Mouse (Mus musculus): ENCODE data around the gene Cygb. TPM values are rescaled to one million over a fixed set of nuclear protein-coding genes. Genes with fewer than 3 reads are reported as not detected.
A peak's percentile ranks its signal among the peaks of the same experiment; 100 is the strongest.

The Cygb gene
- polyA plus RNA-seq, 1 experiment from 2014 or later: 35.2 TPM

GRCm38 (mm10) chr11:116609965-116610630 lies 44.0 kb downstream of the Cygb start:
- H3K36me3 ChIP-seq (ENCODE audit: insufficient read depth, low read length): peaks cover 9% of the 10 kb centered on the region; the same call in 1 of the 2 replicates

GRCm38 (mm10) chr11:116607717-116608116 lies 46.4 kb downstream of the Cygb start:
- Histone ChIP-seq H3K36me3 (ENCODE audit: insufficient read depth, low read length) (peaks cover 23% of the 10 kb centered on the region; the same call in 1 of the 2 replicates), H3K9ac (ENCODE audit: low read depth, low read length) (no peak overlapping the region), H3K27ac (no peak overlapping the region), H3K9me3 (replicated peaks; ENCODE audit: low read length) (no peaks in the 10 kb centered on the region), H3K4me1 (replicated peaks; ENCODE audit: insufficient read depth, low read length) (no peaks in the 10 kb centered on the region), H3K27me3 (ENCODE audit: insufficient read depth, low read length) (no peaks in the 10 kb centered on the region), H3K4me2 (ENCODE audit: low read length) (no peak overlapping the region), H3K4me3 (replicated peaks; ENCODE audit: low read depth, low read length) (no peak overlapping the region)
- ATAC-seq (replicated peaks; ENCODE audit: low FRiP score, low read depth) (no peak), DNase-seq (ENCODE audit: low spot score) (no peak)
- 81% methylated on average over 3 of the region's 3 CpGs for WGBS
- TF ChIP-seq CTCF (IDR thresholded peaks at IDR 0.05; ENCODE audit: low read depth): no peak

More at GRCm38 (mm10) chr11:116609965-116610630, 44.0 kb downstream of the Cygb start:
- H3K9ac ChIP-seq (ENCODE audit: low read depth, low read length): no peak overlapping the region
- no peak overlapping the region for H3K27ac ChIP-seq
- H3K4me3 ChIP-seq (replicated peaks; ENCODE audit: low read depth, low read length): no peak overlapping the region
- ATAC-seq (replicated peaks; ENCODE audit: low FRiP score, low read depth) (no peak), DNase-seq (ENCODE audit: low spot score) (no peak)
- no peaks in the 10 kb centered on the region for H3K27me3 ChIP-seq (ENCODE audit: insufficient read depth, low read length)
- TF ChIP-seq CTCF (IDR thresholded peaks at IDR 0.05; ENCODE audit: low read depth): no peak
- H3K4me2 ChIP-seq (ENCODE audit: low read length): no peak overlapping the region
- no peaks in the 10 kb centered on the region for H3K4me1 ChIP-seq (replicated peaks; ENCODE audit: insufficient read depth, low read length)
- WGBS: 82% methylated on average over 15 of the region's 15 CpGs
- no peaks in the 10 kb centered on the region for H3K9me3 ChIP-seq (replicated peaks; ENCODE audit: low read length)

- no peak for TF ChIP-seq CTCF (IDR thresholded peaks at IDR 0.05; ENCODE audit: low read depth)
- WGBS: 85% methylated on average over 12 of the region's 12 CpGs
- Histone ChIP-seq H3K9ac (ENCODE audit: low read depth, low read length) (no peak overlapping the region), H3K9me3 (replicated peaks; ENCODE audit: low read length) (no peaks in the 10 kb centered on the region), H3K4me3 (replicated peaks; ENCODE audit: low read depth, low read length) (no peak overlapping the region), H3K27me3 (ENCODE audit: insufficient read depth, low read length) (no peaks in the 10 kb centered on the region), H3K4me1 (replicated peaks; ENCODE audit: insufficient read depth, low read length) (no peaks in the 10 kb centered on the region), H3K4me2 (ENCODE audit: low read length) (no peak overlapping the region), H3K36me3 (ENCODE audit: insufficient read depth, low read length) (peaks cover 36% of the 10 kb centered on the region; the same call in 1 of the 2 replicates), H3K27ac (no peak overlapping the region)
- no peak for DNase-seq (ENCODE audit: low spot score)
- no peak for ATAC-seq (replicated peaks; ENCODE audit: low FRiP score, low read depth)
Measured at GRCm38 (mm10) chr11:116604097-116604496, 50.0 kb downstream of the Cygb start.

- Histone ChIP-seq H3K4me2 (ENCODE audit: low read length) (no peak overlapping the region), H3K4me1 (replicated peaks; ENCODE audit: insufficient read depth, low read length) (no peaks in the 10 kb centered on the region), H3K27me3 (ENCODE audit: insufficient read depth, low read length) (no peaks in the 10 kb centered on the region), H3K9me3 (replicated peaks; ENCODE audit: low read length) (no peaks in the 10 kb centered on the region), H3K9ac (ENCODE audit: low read depth, low read length) (no peak overlapping the region), H3K27ac (no peak overlapping the region), H3K4me3 (replicated peaks; ENCODE audit: low read depth, low read length) (no peak overlapping the region), H3K36me3 (ENCODE audit: insufficient read depth, low read length) (peaks cover 42% of the 10 kb centered on the region; the same call in 1 of the 2 replicates)
- DNase-seq (ENCODE audit: low spot score): no peak
- TF ChIP-seq CTCF (IDR thresholded peaks at IDR 0.05; ENCODE audit: low read depth): peak; percentile 60
- WGBS: 94% methylated on average over 10 of the region's 10 CpGs
- no peak for ATAC-seq (replicated peaks; ENCODE audit: low FRiP score, low read depth)
Measured at GRCm38 (mm10) chr11:116603339-116603738, 50.8 kb downstream of the Cygb start.

GRCm38 (mm10) chr11:116602043-116602442 lies 52.1 kb downstream of the Cygb start:
- ATAC-seq (replicated peaks; ENCODE audit: low FRiP score, low read depth): no peak
- WGBS: 90% methylated on average over 8 of the region's 8 CpGs
- Histone ChIP-seq H3K4me3 (replicated peaks; ENCODE audit: low read depth, low read length) (no peak overlapping the region), H3K9ac (ENCODE audit: low read depth, low read length) (no peak overlapping the region), H3K9me3 (replicated peaks; ENCODE audit: low read length) (no peaks in the 10 kb centered on the region), H3K27me3 (ENCODE audit: insufficient read depth, low read length) (no peaks in the 10 kb centered on the region), H3K4me1 (replicated peaks; ENCODE audit: insufficient read depth, low read length) (no peaks in the 10 kb centered on the region), H3K4me2 (ENCODE audit: low read length) (no peak overlapping the region), H3K27ac (no peak overlapping the region), H3K36me3 (ENCODE audit: insufficient read depth, low read length) (peaks cover 43% of the 10 kb centered on the region; the same call in 1 of the 2 replicates)
- TF ChIP-seq CTCF (IDR thresholded peaks at IDR 0.05; ENCODE audit: low read depth): no peak
- DNase-seq (ENCODE audit: low spot score): no peak

- ATAC-seq (replicated peaks; ENCODE audit: low FRiP score, low read depth) (no peak), DNase-seq (ENCODE audit: low spot score) (no peak)
- Histone ChIP-seq H3K9ac (ENCODE audit: low read depth, low read length) (no peak overlapping the region), H3K27me3 (ENCODE audit: insufficient read depth, low read length) (no peaks in the 10 kb centered on the region), H3K4me2 (ENCODE audit: low read length) (no peak overlapping the region), H3K27ac (no peak overlapping the region), H3K9me3 (replicated peaks; ENCODE audit: low read length) (no peaks in the 10 kb centered on the region), H3K4me1 (replicated peaks; ENCODE audit: insufficient read depth, low read length) (no peaks in the 10 kb centered on the region), H3K36me3 (ENCODE audit: insufficient read depth, low read length) (peaks cover 37% of the 10 kb centered on the region; the same call in 1 of the 2 replicates), H3K4me3 (replicated peaks; ENCODE audit: low read depth, low read length) (no peak overlapping the region)
- 89% methylated on average over 8 of the region's 8 CpGs for WGBS
- TF ChIP-seq CTCF (IDR thresholded peaks at IDR 0.05; ENCODE audit: low read depth): no peak
Measured at GRCm38 (mm10) chr11:116601166-116601565, 52.9 kb downstream of the Cygb start.
